Mouse (Mus musculus): ENCODE results near the gene Cct8l1.

Cct8l1 gene

GRCm38 (mm10) chr5:25515767-25516166 lies at the start of gene Cct8l1:
Gene Cct8l1 (plus strand): TSS chr5:25516067.
- no peak for DNase-seq

- peak; percentile 30 for DNase-seq
Measured at GRCm38 (mm10) chr5:25472070-25472469, 43.8 kb upstream of the Cct8l1 start.

- DNase-seq, result no peak
Measured at GRCm38 (mm10) chr5:25475789-25476188, 40.1 kb upstream of the Cct8l1 start.

GRCm38 (mm10) chr5:25478863-25479262 lies 37.0 kb upstream of the Cct8l1 start:
- no peak for DNase-seq

GRCm38 (mm10) chr5:25496652-25497051 lies 19.2 kb upstream of the Cct8l1 start:
- DNase-seq, result no peak

- peak; percentile 22 for DNase-seq
Measured at GRCm38 (mm10) chr5:25497369-25497719, 18.5 kb upstream of the Cct8l1 start.

GRCm38 (mm10) chr5:25497720-25498345 lies 18.0 kb upstream of the Cct8l1 start:
- peak; percentile 42 for DNase-seq

GRCm38 (mm10) chr5:25498346-25498820 lies 17.5 kb upstream of the Cct8l1 start, which contains the start of gene Kmt2c:
Gene Kmt2c (minus strand): TSS chr5:25498783.
- peak; percentile 81 for DNase-seq

- DNase-seq, result peak; percentile 77
Measured at GRCm38 (mm10) chr5:25498821-25499422, 16.9 kb upstream of the Cct8l1 start.

- DNase-seq, result peak; percentile 97
Measured at GRCm38 (mm10) chr5:25499423-25500398, 16.2 kb upstream of the Cct8l1 start.

GRCm38 (mm10) chr5:25500686-25501085 lies 15.2 kb upstream of the Cct8l1 start:
- no peak for DNase-seq

- no peak for DNase-seq
Measured at GRCm38 (mm10) chr5:25506041-25506440, 9.8 kb upstream of the Cct8l1 start.

- no peak for DNase-seq
Measured at GRCm38 (mm10) chr5:25516301-25516895, 531 bp downstream of the Cct8l1 start.

GRCm38 (mm10) chr5:25517550-25517949 lies 1.7 kb downstream of the Cct8l1 start:
- no peak for DNase-seq

GRCm38 (mm10) chr5:25519820-25520219 lies 4.0 kb downstream of the Cct8l1 start:
- DNase-seq, result no peak

- no peak for DNase-seq
Measured at GRCm38 (mm10) chr5:25521461-25521860, 5.6 kb downstream of the Cct8l1 start.

- peak; percentile 52 for DNase-seq
Measured at GRCm38 (mm10) chr5:25526116-25526515, 10.2 kb downstream of the Cct8l1 start.

GRCm38 (mm10) chr5:25526926-25527325 lies 11.1 kb downstream of the Cct8l1 start:
- DNase-seq, result no peak

- DNase-seq, result no peak
Measured at GRCm38 (mm10) chr5:25527971-25528370, 12.1 kb downstream of the Cct8l1 start.

GRCm38 (mm10) chr5:25528851-25529528 lies 13.1 kb downstream of the Cct8l1 start:
- no peak for DNase-seq

GRCm38 (mm10) chr5:25529529-25530421 lies 13.9 kb downstream of the Cct8l1 start:
- peak; percentile 100 for DNase-seq
